Mouse (Mus musculus) kidney, embryonic 14.5 days (tissue): ENCODE results near the gene Nav2. TPM values are rescaled to one million over a fixed set of nuclear protein-coding genes. Genes with fewer than 3 reads are reported as not detected.

ENCODE experiments used
- ATAC-seq: fragments of 200-750 bp; cut with Nextera tagmentation; 2 replicates; pipeline ENCODE4 v1.8.0; 2017; ENCODE audit warnings: moderate number of reproducible peaks, mild to moderate bottlenecking, moderate TSS enrichment, moderate library complexity; ENCODE audit not compliant: low FRiP score, low TSS enrichment
- H3K27ac ChIP-seq: fragments of 300-500 bp; sonication (generic); 2 replicates; pipeline ENCODE4 v1.5.1; 2014; ENCODE audit warnings: low read depth, mild to moderate bottlenecking, low read length, moderate library complexity, mixed read lengths
- H3K27me3 ChIP-seq: fragments of 300-500 bp; sonication (generic); 2 replicates; pipeline ENCODE4 v1.6.1; 2014; ENCODE audit warnings: mild to moderate bottlenecking, low read length; ENCODE audit not compliant: control insufficient read depth, insufficient read depth
- H3K36me3 ChIP-seq: fragments of 300-500 bp; sonication (generic); 2 replicates; pipeline ENCODE4 v1.6.1; 2014; ENCODE audit warnings: low read length, mixed read lengths; ENCODE audit not compliant: control insufficient read depth, insufficient read depth
- H3K4me1 ChIP-seq: fragments of 300-500 bp; sonication (generic); 2 replicates; pipeline ENCODE4 v1.6.1; 2014; ENCODE audit warnings: low read length, mixed read lengths; ENCODE audit not compliant: control insufficient read depth, insufficient read depth
- H3K4me2 ChIP-seq: fragments of 300-500 bp; sonication (generic); replicated peaks from 2 replicates; pipeline ENCODE4 v1.6.1; 2014; ENCODE audit warnings: low read depth, mild to moderate bottlenecking, low read length
- H3K4me3 ChIP-seq: fragments of 300-500 bp; sonication (generic); 2 replicates; pipeline ENCODE4 v1.5.1; 2014; ENCODE audit warnings: mild to moderate bottlenecking, low read length
- H3K9ac ChIP-seq: fragments of 300-500 bp; sonication (generic); 2 replicates; pipeline ENCODE4 v1.6.1; 2014; ENCODE audit warnings: low read depth, mild to moderate bottlenecking, low read length, moderate library complexity
- H3K9me3 ChIP-seq: fragments of 300-500 bp; sonication (generic); 2 replicates; pipeline ENCODE4 v1.6.1; 2016; ENCODE audit warnings: low read length; ENCODE audit not compliant: control insufficient read depth
- WGBS: fragments of 180-500 bp; shearing (Covaris S2); extraction: QIAGEN DNeasy Blood & Tissue Kit; methylation state at CpG from one replicate; pipeline ENCODE4 v1.1.7; 2014; 5-methylcytosine and 5-hydroxymethylcytosine counted together
- polyA plus RNA-seq: library from polyadenylated mRNA; unstranded; fragments of >200 nt; fragmentation: Nextera tagmentation; extraction: Ambion mirVana; gene quantifications from 2 replicates; pipeline ENCODE4 v1.2.1, GENCODE M21; 2014

Gene Nav2
- polyA plus RNA-seq, 1 experiment from 2014 or later: 49.2 TPM

DNA sequence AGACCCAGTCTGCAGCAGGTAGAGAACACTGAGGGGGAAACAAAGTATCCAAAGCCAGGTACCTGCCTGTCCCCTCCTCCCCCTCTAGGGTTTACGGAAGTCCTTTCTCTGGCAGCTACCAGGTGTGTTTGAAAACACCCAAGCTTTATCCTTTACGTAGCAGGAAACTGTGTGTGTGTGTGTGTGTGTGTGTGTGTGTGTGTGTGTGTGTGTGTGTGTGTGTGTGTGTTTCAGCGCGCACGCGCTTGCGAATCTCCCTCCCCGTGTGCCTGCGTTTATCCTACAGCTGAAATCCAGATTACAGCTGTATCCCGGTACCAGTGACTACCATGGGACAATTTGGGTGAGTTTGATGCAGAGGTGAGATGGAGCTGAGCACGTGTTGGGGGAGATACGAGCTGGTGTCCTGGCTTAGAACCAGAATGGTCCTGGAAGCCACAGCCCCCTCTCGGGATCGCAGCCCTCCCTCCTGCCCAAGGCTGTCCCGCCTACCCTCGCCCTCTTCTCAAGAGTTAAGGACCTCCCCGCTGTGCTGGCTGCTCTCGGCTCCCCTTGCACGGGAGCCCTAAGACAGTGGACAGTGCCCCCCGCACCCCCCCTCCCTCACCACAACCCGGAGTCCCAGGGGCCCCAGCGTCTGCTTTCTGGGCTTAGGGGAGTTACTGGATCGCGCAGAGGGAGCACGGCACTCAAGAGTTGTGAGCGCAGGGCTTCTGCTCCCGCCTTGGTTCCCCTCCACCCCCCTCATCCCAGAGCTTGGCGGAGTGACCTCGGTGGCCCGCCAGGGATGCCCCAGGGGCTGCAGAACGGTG lies 395.3 kb downstream of the Nav2 start:
- WGBS: 4% methylated on average over 29 of the region's 31 CpGs
- H3K9ac ChIP-seq: peak overlapping the region; percentile 55
- H3K27ac ChIP-seq: no peak overlapping the region
- no peaks in the 10 kb centered on the region; the same call in 1 of the 2 replicates for H3K27me3 ChIP-seq
- H3K36me3 ChIP-seq: no peaks in the 10 kb centered on the region
- ATAC-seq: peak; percentile 78
- H3K4me2 ChIP-seq: peak overlapping the region; percentile 85
- peaks cover 24% of the 10 kb centered on the region for H3K4me1 ChIP-seq
- H3K9me3 ChIP-seq: no peaks in the 10 kb centered on the region
- H3K4me3 ChIP-seq: peak overlapping the region; percentile 48

- WGBS: 90% methylated on average over 6 of the region's 6 CpGs
- Histone ChIP-seq H3K9ac (no peak overlapping the region), H3K27ac (no peak overlapping the region), H3K9me3 (no peaks in the 10 kb centered on the region), H3K4me2 (no peak overlapping the region), H3K4me1 (peaks cover 24% of the 10 kb centered on the region), H3K27me3 (no peaks in the 10 kb centered on the region; the same call in 1 of the 2 replicates), H3K36me3 (peaks cover 2% of the 10 kb centered on the region; the same call in 1 of the 2 replicates), H3K4me3 (no peak overlapping the region)
- ATAC-seq: no peak
These were observed 399.2 kb downstream of the Nav2 start for GRCm38 (mm10) chr7:49307717-49308116.

- 72% methylated on average over 5 of the region's 5 CpGs for WGBS
- Histone ChIP-seq H3K27ac (no peak overlapping the region), H3K4me3 (no peak overlapping the region), H3K36me3 (peaks cover 2% of the 10 kb centered on the region; the same call in 1 of the 2 replicates), H3K9ac (no peak overlapping the region), H3K4me2 (no peak overlapping the region), H3K4me1 (peaks cover 18% of the 10 kb centered on the region), H3K9me3 (no peaks in the 10 kb centered on the region), H3K27me3 (no peaks in the 10 kb centered on the region)
- ATAC-seq: no peak
These were observed 401.2 kb downstream of the Nav2 start for GRCm38 (mm10) chr7:49309746-49310145.

GRCm38 (mm10) chr7:49313945-49314344 lies 405.4 kb downstream of the Nav2 start:
- no peak overlapping the region for H3K4me3 ChIP-seq
- H3K9me3 ChIP-seq: no peaks in the 10 kb centered on the region
- 68% methylated on average over 7 of the region's 7 CpGs for WGBS
- H3K27ac ChIP-seq: no peak overlapping the region
- no peak overlapping the region for H3K4me2 ChIP-seq
- peaks cover 2% of the 10 kb centered on the region; the same call in 1 of the 2 replicates for H3K36me3 ChIP-seq
- H3K4me1 ChIP-seq: no peaks in the 10 kb centered on the region
- no peaks in the 10 kb centered on the region for H3K27me3 ChIP-seq
- no peak overlapping the region for H3K9ac ChIP-seq
- ATAC-seq: no peak

GRCm38 (mm10) chr7:49315033-49315432 lies 406.5 kb downstream of the Nav2 start:
- Histone ChIP-seq H3K27me3 (no peaks in the 10 kb centered on the region), H3K36me3 (peaks cover 2% of the 10 kb centered on the region; the same call in 1 of the 2 replicates), H3K4me3 (no peak overlapping the region), H3K4me2 (no peak overlapping the region), H3K9ac (no peak overlapping the region), H3K27ac (no peak overlapping the region), H3K4me1 (no peaks in the 10 kb centered on the region), H3K9me3 (no peaks in the 10 kb centered on the region)
- 76% methylated on average over 3 of the region's 3 CpGs for WGBS
- ATAC-seq: no peak

DNA sequence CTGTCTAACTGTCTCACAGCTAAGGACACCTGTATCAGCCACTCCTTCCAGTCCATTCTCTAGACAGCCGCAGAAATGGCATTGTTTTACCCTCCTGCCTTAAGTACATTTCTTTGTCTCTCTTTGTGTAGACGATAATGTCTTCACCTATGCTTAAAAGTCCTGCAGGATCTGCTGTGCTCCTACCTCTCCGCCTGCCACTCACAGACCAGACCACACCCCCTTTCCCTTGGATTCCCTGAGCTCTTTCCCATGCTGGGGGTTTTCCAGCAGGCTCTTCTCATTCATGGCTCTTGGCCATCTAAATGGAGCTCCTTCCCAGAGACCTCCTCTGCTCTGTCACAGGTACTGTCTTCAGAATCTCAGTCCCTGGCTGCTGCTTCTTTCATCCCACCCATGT lies 408.1 kb downstream of the Nav2 start:
- Histone ChIP-seq H3K36me3 (peaks cover 2% of the 10 kb centered on the region; the same call in 1 of the 2 replicates), H3K9me3 (no peaks in the 10 kb centered on the region), H3K27me3 (no peaks in the 10 kb centered on the region), H3K4me1 (peaks cover 8% of the 10 kb centered on the region; the same call in 1 of the 2 replicates), H3K9ac (no peak overlapping the region), H3K4me2 (no peak overlapping the region), H3K27ac (no peak overlapping the region), H3K4me3 (no peak overlapping the region)
- 89% methylated on average over 3 of the region's 3 CpGs for WGBS
- ATAC-seq: no peak

GRCm38 (mm10) chr7:49318183-49318897 lies 409.8 kb downstream of the Nav2 start:
- 68% methylated on average over 15 of the region's 15 CpGs for WGBS
- no peak; the same call in 1 of the 2 replicates for ATAC-seq
- H3K27ac ChIP-seq: 0 out of 2 replicates have a peak overlapping the region, but pooled peaks have one; percentile 14

GRCm38 (mm10) chr7:49318898-49319293 lies 410.4 kb downstream of the Nav2 start:
- ATAC-seq: no peak
- H3K4me2 ChIP-seq: no peak overlapping the region
- H3K9ac ChIP-seq: no peak overlapping the region
- no peaks in the 10 kb centered on the region for H3K27me3 ChIP-seq
- no peak overlapping the region for H3K4me3 ChIP-seq
- no peaks in the 10 kb centered on the region for H3K36me3 ChIP-seq
- 73% methylated on average over 8 of the region's 8 CpGs for WGBS
- no peaks in the 10 kb centered on the region for H3K9me3 ChIP-seq
- H3K4me1 ChIP-seq: peaks cover 8% of the 10 kb centered on the region; the same call in 1 of the 2 replicates
- H3K27ac ChIP-seq: no peak overlapping the region

More at GRCm38 (mm10) chr7:49318183-49318897, 409.8 kb downstream of the Nav2 start:
- Histone ChIP-seq H3K9ac (no peak overlapping the region), H3K27me3 (no peaks in the 10 kb centered on the region), H3K4me2 (no peak overlapping the region), H3K9me3 (no peaks in the 10 kb centered on the region), H3K4me3 (no peak overlapping the region), H3K36me3 (no peaks in the 10 kb centered on the region), H3K4me1 (peaks cover 8% of the 10 kb centered on the region; the same call in 1 of the 2 replicates)
